Mouse (Mus musculus) frontal cortex, postnatal 25 days (tissue): ENCODE data around the gene C87977.
"Not testable (repeated sequence)": the region's sequence is repeated elsewhere in the genome, so short reads cannot be mapped to it uniquely, and the experiment has no call there.

Experiments
- DNase-seq, 2 experiments: peaks; one replicate each; pipeline ENCODE4 v3.0.0; 2022; ENCODE audit warnings: low spot score in 2 of 2

The C87977 gene

DNA sequence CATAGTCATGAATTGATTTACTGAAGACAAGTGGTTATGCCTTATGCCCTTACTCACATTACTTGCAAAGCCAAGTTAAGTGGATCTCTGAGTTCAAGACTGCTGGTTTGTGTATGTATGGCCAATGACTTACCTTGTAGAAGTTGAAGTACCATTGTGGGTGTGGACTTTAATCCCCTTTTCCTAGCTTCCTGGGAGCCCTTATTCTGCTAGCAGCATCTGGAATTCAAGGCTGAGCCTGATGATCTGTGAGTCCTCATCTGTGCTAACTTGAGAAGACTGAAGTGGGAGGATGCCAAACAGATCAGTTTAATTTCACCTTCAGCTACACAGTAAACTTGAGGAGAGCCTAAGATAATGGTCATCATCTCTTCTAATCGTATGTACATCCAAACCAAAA is at the start of gene C87977:
C87977 (minus strand) TSS at position 101 of the 400 bp plus-strand sequence.
- not testable (repeated sequence) for DNase-seq

DNA sequence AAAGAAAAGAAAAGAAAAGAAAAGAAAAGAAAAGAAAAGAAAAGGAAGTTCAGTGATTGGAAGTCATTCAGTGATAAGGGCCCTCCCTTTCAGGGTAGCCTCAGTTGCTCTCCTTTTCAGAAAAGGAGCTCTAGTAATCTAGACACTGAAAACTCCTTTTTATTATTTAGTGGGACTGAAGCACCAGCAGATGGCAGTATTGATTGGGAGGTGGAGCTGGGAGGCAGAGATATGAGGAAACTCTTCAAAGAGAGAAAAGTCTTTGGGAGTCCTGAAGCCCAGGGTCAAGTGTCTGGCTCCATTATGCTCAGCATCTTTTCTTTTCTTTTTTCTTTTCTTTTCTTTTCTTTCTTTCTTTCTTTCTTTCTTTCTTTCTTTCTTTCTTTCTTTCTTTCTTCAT is 41.6 kb upstream of the C87977 start:
- not testable (repeated sequence) for DNase-seq

DNA sequence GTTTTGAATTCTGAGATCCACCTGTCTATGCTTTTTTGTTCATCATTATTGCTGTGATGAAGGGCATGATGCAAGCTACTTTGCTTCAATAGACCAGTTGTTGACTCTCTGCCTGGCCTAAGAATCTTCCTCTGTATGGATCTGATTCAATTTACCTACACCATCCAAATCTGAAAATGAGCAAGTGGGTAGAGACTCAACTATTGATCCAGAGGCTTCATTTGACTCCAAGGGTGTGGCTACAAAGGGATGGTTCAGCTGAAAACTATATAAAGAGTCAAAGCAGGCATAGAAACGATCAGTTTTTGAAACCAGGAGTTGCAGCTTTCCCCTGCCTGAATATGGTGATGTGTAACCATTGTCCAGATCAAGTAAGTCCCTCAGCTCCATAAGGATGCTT is 22.7 kb downstream of the C87977 start, which contains the start of gene Oog2:
Oog2 (plus strand) TSS at position 301 of the 400 bp plus-strand sequence.
- DNase-seq: no peak

DNA sequence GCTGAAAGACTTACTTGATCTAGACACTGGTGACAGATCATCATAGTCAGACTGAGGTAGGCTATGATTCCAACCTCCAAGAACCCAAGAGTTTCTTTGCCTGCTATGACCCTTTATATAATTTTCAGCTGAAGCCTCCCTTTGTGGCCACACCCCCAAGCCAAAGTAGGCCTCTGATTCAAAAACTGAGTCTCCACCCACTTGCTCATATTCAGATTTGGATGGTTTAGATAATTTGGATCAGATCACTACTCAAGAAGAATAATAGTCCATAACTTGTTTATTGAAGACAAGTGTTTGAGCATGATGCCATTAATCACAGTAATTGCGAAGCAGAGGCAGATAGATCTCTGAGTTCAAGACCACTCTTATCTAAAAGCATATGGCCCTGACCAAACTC is 50.6 kb downstream of the C87977 start, which contains the start of gene Oog3:
Oog3 (minus strand) TSS at position 101 of the 400 bp plus-strand sequence.
- no peak for DNase-seq
